ENCODE assay signal across 8 mouse cellular contexts in the genomic region with DNA sequence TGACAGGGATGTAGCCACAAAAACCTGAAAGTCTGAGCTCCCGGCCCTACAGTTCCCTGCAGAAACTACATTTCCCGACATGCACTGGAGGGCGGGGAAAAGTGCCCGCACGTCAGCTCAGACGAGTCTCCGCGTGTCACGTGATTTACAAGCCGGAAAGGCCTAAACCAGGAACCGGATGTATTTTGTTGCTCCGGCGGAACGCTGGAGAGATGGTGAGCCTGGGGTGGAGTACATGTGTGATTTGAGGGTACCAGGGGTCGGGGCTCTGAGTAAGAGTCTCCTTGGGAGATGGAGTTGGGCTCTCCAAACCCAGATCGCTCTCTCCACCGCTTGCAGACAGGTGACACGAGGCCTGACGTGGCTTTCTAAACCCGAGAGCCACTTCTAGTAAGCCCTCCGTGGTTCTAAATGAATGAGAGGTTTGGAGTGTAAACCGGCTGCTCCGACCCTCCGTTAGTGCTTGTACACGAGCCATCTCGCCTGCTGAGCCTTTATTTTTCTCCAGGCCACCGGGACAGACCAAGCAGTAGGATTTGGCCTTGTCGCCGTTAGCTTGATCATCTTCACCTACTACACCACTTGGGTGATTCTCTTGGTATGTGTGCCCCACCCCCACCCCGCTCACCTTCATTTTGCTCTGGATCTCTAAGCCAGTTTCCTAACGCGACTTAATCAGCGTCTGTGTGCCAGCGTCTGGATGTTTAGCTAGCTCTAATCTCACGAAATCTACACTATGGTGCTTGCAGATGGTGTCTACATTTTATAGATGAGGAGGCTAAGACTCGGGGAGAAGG. TPM values are rescaled to one million over a fixed set of nuclear protein-coding genes. Genes with fewer than 3 reads are reported as not detected.
DNase-seq lines count a peak whose midpoint lies in the region; ATAC-seq lines count a peak whose summit lies in the region.

A gene (plus strand): TSS at position 161 of the 797 bp plus-strand sequence.

- H3K9me3 ChIP-seq in heart, embryonic 10.5 days = no peaks in the 10 kb centered on the region
- H3K9me3 ChIP-seq in kidney, embryonic 15.5 days (replicated peaks) = no peaks in the 10 kb centered on the region

- H3K27ac ChIP-seq in heart, embryonic 10.5 days = peak within 1 kb of the TSS; percentile 83
- peak within 1 kb of the TSS; percentile 52; the same call in 1 of the 2 replicates for H3K27ac ChIP-seq in kidney, embryonic 15.5 days

- peak; percentile 89 to 92 for DNase-seq in B cell, adult 2 months
- peak; percentile 97 for DNase-seq in brain, adult 2 months (ENCODE audit: low read depth, low spot score)
- DNase-seq in heart, embryonic 10.5 days (ENCODE audit: low spot score) = peak; percentile 96
- DNase-seq in liver = peak; percentile 88
- DNase-seq in spleen, postnatal 4 days (ENCODE audit: low spot score in 2 of 2) = peak; percentile 86 to 91

- H3K27me3 ChIP-seq in heart, embryonic 10.5 days (ENCODE audit: insufficient read depth, poor library complexity, severe bottlenecking) = 0 out of 2 replicates have a peak, but pooled peaks cover 3% of the 10 kb centered on the region
- H3K27me3 ChIP-seq in kidney, embryonic 15.5 days = 0 out of 2 replicates have a peak, but pooled peaks cover 2% of the 10 kb centered on the region

- peaks cover 41% of the 10 kb centered on the region for H3K36me3 ChIP-seq in heart, embryonic 10.5 days
- peaks cover 46% of the 10 kb centered on the region for H3K36me3 ChIP-seq in kidney, embryonic 15.5 days

- peak within 1 kb of the TSS; percentile 77 for H3K4me3 ChIP-seq in heart, embryonic 10.5 days
- H3K4me3 ChIP-seq in kidney, embryonic 15.5 days (replicated peaks) = peak within 1 kb of the TSS; percentile 75

- peak within 1 kb of the TSS; percentile 89 for H3K4me2 ChIP-seq in kidney, embryonic 15.5 days

- ATAC-seq in erythroblast, adult 5-6 weeks (replicated peaks; ENCODE audit: low FRiP score, poor library complexity, severe bottlenecking) = peak; percentile 82
- peak; percentile 76 for ATAC-seq in kidney, embryonic 15.5 days (replicated peaks; ENCODE audit: low FRiP score)
- ATAC-seq in monocyte, adult 5-6 weeks (replicated peaks; ENCODE audit: insufficient number of reproducible peaks, low FRiP score, low TSS enrichment, poor library complexity, severe bottlenecking) = peak; percentile 88

- H3K9ac ChIP-seq in kidney, embryonic 15.5 days = peak within 1 kb of the TSS; percentile 69

- peaks cover 31% of the 10 kb centered on the region for H3K4me1 ChIP-seq in heart, embryonic 10.5 days
- peaks cover 23% of the 10 kb centered on the region for H3K4me1 ChIP-seq in kidney, embryonic 15.5 days

- 2% methylated on average over 36 of the region's 36 CpGs for WGBS in heart, embryonic 10.5 days
- 2% methylated on average over 36 of the region's 36 CpGs for WGBS in kidney, embryonic 15.5 days

RNA-seq across cellular contexts. Expression of the gene that starts here (rescaled TPM):
- 26.9 and 41.0 TPM in 2 replicates for total RNA-seq in erythroblast, adult 5-6 weeks (2015; ENCODE audit: low replicate concordance)
- 8.6 and 18.2 TPM in 2 replicates for total RNA-seq in erythroblast, adult 5-6 weeks (2017; ENCODE audit: low replicate concordance)
- polyA plus RNA-seq in heart, embryonic 10.5 days (2016; fragmentation: Nextera tagmentation; extraction: Ambion mirVana) = 87.4 and 92.5 TPM in 2 replicates
- 103 and 107 TPM in 2 replicates for polyA plus RNA-seq in kidney, embryonic 15.5 days (2015; fragmentation: Nextera tagmentation; extraction: Ambion mirVana)
- 17.1 to 48.6 TPM (median 38.2 TPM) in 3 replicates for total RNA-seq in monocyte, adult 5-6 weeks (2017)

Comparison
In these comparisons a context has a peak if more than half of its experiments do, and no peak if none do; other contexts are left out.
1. Peak in every context shown above with its lines: DNase-seq, ATAC-seq, H3K4me3 ChIP-seq and H3K27ac ChIP-seq.